Mouse (Mus musculus) MEL-GATA-1-ER (cell line): ENCODE results near the gene Litaf.
"Not testable (repeated sequence)": the region's sequence is repeated elsewhere in the genome, so short reads cannot be mapped to it uniquely, and the experiment has no call there.

Experiments used
- DNase-seq: peaks from one replicate; pipeline ENCODE4 v3.0.0-alpha.2; 2012; ENCODE audit warnings: low read depth; ENCODE audit errors: extremely low read depth

Gene Litaf

GRCm38 (mm10) chr16:10991737-10992089 is 74.2 kb downstream of the Litaf start:
- no peak for DNase-seq

GRCm38 (mm10) chr16:10990763-10991162 is 75.2 kb downstream of the Litaf start:
- no peak for DNase-seq

- no peak for DNase-seq
These were observed 76.1 kb downstream of the Litaf start for GRCm38 (mm10) chr16:10989896-10990295.

- DNase-seq, result no peak
These were observed 76.6 kb downstream of the Litaf start for GRCm38 (mm10) chr16:10989361-10989760.

- DNase-seq, result no peak
These were observed 77.7 kb downstream of the Litaf start for GRCm38 (mm10) chr16:10988261-10988660.

- no peak for DNase-seq
These were observed 81.4 kb downstream of the Litaf start for GRCm38 (mm10) chr16:10984534-10984933.

GRCm38 (mm10) chr16:10981493-10982070 is 84.4 kb downstream of the Litaf start:
- DNase-seq, result no peak

- DNase-seq, result no peak
These were observed 86.7 kb downstream of the Litaf start for GRCm38 (mm10) chr16:10979064-10979803.

- DNase-seq, result no peak
These were observed 88.1 kb downstream of the Litaf start for GRCm38 (mm10) chr16:10977877-10978276.

GRCm38 (mm10) chr16:10976202-10976631 is 89.7 kb downstream of the Litaf start:
- no peak for DNase-seq

- DNase-seq, result peak; percentile 31
These were observed 91.0 kb downstream of the Litaf start for GRCm38 (mm10) chr16:10974939-10975338.

GRCm38 (mm10) chr16:10974037-10974446 is 91.9 kb downstream of the Litaf start:
- DNase-seq, result no peak

GRCm38 (mm10) chr16:10972259-10972658 is 93.7 kb downstream of the Litaf start:
- no peak for DNase-seq

GRCm38 (mm10) chr16:10969944-10970343 is 96.0 kb downstream of the Litaf start:
- DNase-seq, result not testable (repeated sequence)

- DNase-seq, result no peak
These were observed 96.6 kb downstream of the Litaf start for GRCm38 (mm10) chr16:10969342-10969741.

GRCm38 (mm10) chr16:10968299-10968698 is 97.7 kb downstream of the Litaf start:
- DNase-seq, result no peak

- no peak for DNase-seq
These were observed 98.2 kb downstream of the Litaf start for GRCm38 (mm10) chr16:10967756-10968155.

- no peak for DNase-seq
These were observed 98.9 kb downstream of the Litaf start for GRCm38 (mm10) chr16:10967013-10967412.

GRCm38 (mm10) chr16:10965034-10965433 is 100.9 kb downstream of the Litaf start:
- no peak for DNase-seq

GRCm38 (mm10) chr16:10960916-10961315 is 105.0 kb downstream of the Litaf start:
- no peak for DNase-seq

- DNase-seq, result no peak
These were observed 107.1 kb downstream of the Litaf start for GRCm38 (mm10) chr16:10958763-10959440.

GRCm38 (mm10) chr16:10958307-10958706 is 107.7 kb downstream of the Litaf start:
- not testable (repeated sequence) for DNase-seq
